Mouse (Mus musculus) thymus, postnatal 25 days (tissue): ENCODE results near the gene Gli3.

Experiments used
- DNase-seq: peaks from one replicate; pipeline ENCODE4 v3.0.0; 2022

Gene Gli3

GRCm38 (mm10) chr13:15462830-15463491, at the start of gene Gli3:
Gli3 (plus strand) TSS chr13:15463235.
- DNase-seq: no peak

GRCm38 (mm10) chr13:15421182-15421750, 41.8 kb upstream of the Gli3 start:
- no peak for DNase-seq

- no peak for DNase-seq
Observed at GRCm38 (mm10) chr13:15442002-15442401, 21.0 kb upstream of the Gli3 start.

- no peak for DNase-seq
Observed at GRCm38 (mm10) chr13:15444312-15444711, 18.7 kb upstream of the Gli3 start.

- no peak for DNase-seq
Observed at GRCm38 (mm10) chr13:15445591-15445990, 17.4 kb upstream of the Gli3 start.

- no peak for DNase-seq
Observed at GRCm38 (mm10) chr13:15446004-15446403, 17.0 kb upstream of the Gli3 start.

GRCm38 (mm10) chr13:15446782-15447564, 16.1 kb upstream of the Gli3 start:
- no peak for DNase-seq

- no peak for DNase-seq
Observed at GRCm38 (mm10) chr13:15450941-15451340, 12.1 kb upstream of the Gli3 start.

GRCm38 (mm10) chr13:15457841-15458240, 5.2 kb upstream of the Gli3 start:
- DNase-seq: no peak

- DNase-seq: no peak
Observed at GRCm38 (mm10) chr13:15461926-15462325, 1.1 kb upstream of the Gli3 start.

GRCm38 (mm10) chr13:15463492-15464080, 551 bp downstream of the Gli3 start:
- DNase-seq: no peak

- DNase-seq: no peak
Observed at GRCm38 (mm10) chr13:15464081-15464526, 1.1 kb downstream of the Gli3 start.

GRCm38 (mm10) chr13:15464741-15465250, 1.8 kb downstream of the Gli3 start:
- no peak for DNase-seq

- no peak for DNase-seq
Observed at GRCm38 (mm10) chr13:15466496-15466895, 3.5 kb downstream of the Gli3 start.

- DNase-seq: no peak
Observed at GRCm38 (mm10) chr13:15467409-15467808, 4.4 kb downstream of the Gli3 start.

GRCm38 (mm10) chr13:15468421-15468820, 5.4 kb downstream of the Gli3 start:
- no peak for DNase-seq

- DNase-seq: no peak
Observed at GRCm38 (mm10) chr13:15470056-15470455, 7.0 kb downstream of the Gli3 start.

GRCm38 (mm10) chr13:15472712-15473111, 9.7 kb downstream of the Gli3 start:
- DNase-seq: no peak

GRCm38 (mm10) chr13:15474393-15474792, 11.4 kb downstream of the Gli3 start:
- DNase-seq: no peak

GRCm38 (mm10) chr13:15486033-15486891, 23.2 kb downstream of the Gli3 start:
- DNase-seq: no peak

- no peak for DNase-seq
Observed at GRCm38 (mm10) chr13:15487334-15487733, 24.3 kb downstream of the Gli3 start.

GRCm38 (mm10) chr13:15488065-15488464, 25.0 kb downstream of the Gli3 start:
- no peak for DNase-seq
